In genomic region chr3:108961226-108961625, GRCm38 (mm10) we compare ENCODE assay signal across 11 mouse cellular contexts. TPM values are rescaled to one million over a fixed set of nuclear protein-coding genes. Genes with fewer than 3 reads are reported as not detected.
DNase-seq lines count a peak whose midpoint lies in the region; ATAC-seq and TF ChIP-seq lines count a peak whose summit lies in the region.
"Had no signal": no experiment of that assay in that cellular context is flagged by ENCODE, and none has a peak within 500 bp of the region (broad histone marks: within the 10 kb centered on the region; RNA-seq: fewer than 3 reads in every experiment).

No protein-coding gene starts in this region.

- 0 out of 2 replicates have a peak, but pooled peaks cover 4% of the 10 kb centered on the region for H3K4me1 ChIP-seq in kidney, postnatal 0 days (replicated peaks; ENCODE audit: insufficient read depth, low read length)
- peaks cover 17% of the 10 kb centered on the region for H3K4me1 ChIP-seq in hindbrain, embryonic 14.5 days (replicated peaks; ENCODE audit: control insufficient read depth, insufficient read depth, low read length)
- H3K4me1 ChIP-seq in midbrain, embryonic 16.5 days (ENCODE audit: control insufficient read depth, insufficient read depth, low read length) = peaks cover 17% of the 10 kb centered on the region

- no peak overlapping the region for H3K4me3 ChIP-seq in kidney, postnatal 0 days (replicated peaks; ENCODE audit: low read depth, low read length)
- H3K4me3 ChIP-seq in hindbrain, embryonic 14.5 days (replicated peaks; ENCODE audit: low read length) = peak overlapping the region; percentile 18
- peak overlapping the region; percentile 5 for H3K4me3 ChIP-seq in midbrain, embryonic 16.5 days (ENCODE audit: low read depth, low read length)
- H3K4me3 ChIP-seq: erythroblast, embryonic 14.5 days had no signal

- TF ChIP-seq CTCF in kidney, postnatal 0 days (IDR thresholded peaks at IDR 0.05; ENCODE audit: low read depth) = no peak

- WGBS in kidney, postnatal 0 days = 44% methylated on average over 7 of the region's 7 CpGs
- WGBS in hindbrain, embryonic 14.5 days = 9% methylated on average over 7 of the region's 7 CpGs
- WGBS in midbrain, embryonic 16.5 days = 3% methylated on average over 7 of the region's 7 CpGs

- H3K27ac ChIP-seq in kidney, postnatal 0 days = no peak overlapping the region
- H3K27ac ChIP-seq in hindbrain, embryonic 14.5 days = peak overlapping the region; percentile 85
- peak overlapping the region; percentile 76 for H3K27ac ChIP-seq in midbrain, embryonic 16.5 days (ENCODE audit: low read length)

- no peak overlapping the region for H3K9ac ChIP-seq in kidney, postnatal 0 days (ENCODE audit: low read depth, low read length)
- peak overlapping the region; percentile 60 for H3K9ac ChIP-seq in hindbrain, embryonic 14.5 days
- H3K9ac ChIP-seq in midbrain, embryonic 16.5 days (ENCODE audit: low read depth, low read length) = peak overlapping the region; percentile 49

- H3K27me3 ChIP-seq in kidney, postnatal 0 days (ENCODE audit: insufficient read depth, low read length) = no peaks in the 10 kb centered on the region
- no peaks in the 10 kb centered on the region for H3K27me3 ChIP-seq in hindbrain, embryonic 14.5 days (ENCODE audit: control insufficient read depth, insufficient read depth, low read length)
- no peaks in the 10 kb centered on the region for H3K27me3 ChIP-seq in midbrain, embryonic 16.5 days (ENCODE audit: control insufficient read depth, insufficient read depth, low read depth, low read length)

- no peaks in the 10 kb centered on the region for H3K9me3 ChIP-seq in kidney, postnatal 0 days (replicated peaks; ENCODE audit: low read length)
- H3K9me3 ChIP-seq in hindbrain, embryonic 14.5 days (ENCODE audit: control insufficient read depth, low read length) = no peaks in the 10 kb centered on the region
- H3K9me3 ChIP-seq in midbrain, embryonic 16.5 days (replicated peaks; ENCODE audit: control insufficient read depth, low read length, poor library complexity, severe bottlenecking) = no peaks in the 10 kb centered on the region

- H3K36me3 ChIP-seq in kidney, postnatal 0 days (ENCODE audit: insufficient read depth, low read length) = no peaks in the 10 kb centered on the region
- H3K36me3 ChIP-seq in hindbrain, embryonic 14.5 days (replicated peaks; ENCODE audit: control insufficient read depth, insufficient read depth) = no peaks in the 10 kb centered on the region
- H3K36me3 ChIP-seq in midbrain, embryonic 16.5 days (ENCODE audit: control insufficient read depth, insufficient read depth, low read length) = no peaks in the 10 kb centered on the region

- peak; percentile 28 for DNase-seq in kidney, postnatal 0 days (ENCODE audit: low spot score)
- DNase-seq in kidney, adult 18-20 months = no peak
- DNase-seq in cerebellum, postnatal 10 days = peak; percentile 71 to 73
- DNase-seq in hindbrain, embryonic 14.5 days (ENCODE audit: low spot score) = peak; percentile 68
- no peak for DNase-seq in urinary bladder, postnatal 4 days (ENCODE audit: low spot score in 2 of 2)
- DNase-seq in urinary bladder, adult 18-20 months (ENCODE audit: low spot score in 2 of 2) = no peak

- H3K4me2 ChIP-seq in kidney, postnatal 0 days (ENCODE audit: low read length) = no peak overlapping the region
- peak overlapping the region; percentile 55 for H3K4me2 ChIP-seq in hindbrain, embryonic 14.5 days (replicated peaks)
- peak overlapping the region; percentile 49 for H3K4me2 ChIP-seq in midbrain, embryonic 16.5 days (ENCODE audit: low read length)

- peak; percentile 57; the same call in 1 of the 2 replicates for ATAC-seq in kidney, postnatal 0 days (replicated peaks; ENCODE audit: low FRiP score, low read depth)
- peak; percentile 93 for ATAC-seq in hindbrain, embryonic 14.5 days (ENCODE audit: low FRiP score)
- peak; percentile 95 for ATAC-seq in midbrain, embryonic 16.5 days
- ATAC-seq in monocyte, adult 5-6 weeks (replicated peaks; ENCODE audit: insufficient number of reproducible peaks, low FRiP score, low TSS enrichment, poor library complexity, severe bottlenecking) = no peak

RNA-seq across cellular contexts. Expression of gene Gm9857, which starts 21.0 kb away (rescaled TPM):
- not detected in 2 replicates for polyA plus RNA-seq in kidney, postnatal 0 days (2015; fragmentation: Nextera tagmentation; extraction: Ambion mirVana)
- not detected in 2 replicates for polyA plus RNA-seq in hindbrain, embryonic 14.5 days (2014; fragmentation: Nextera tagmentation; extraction: Ambion mirVana)
- 0.80 TPM in 1 of 2 replicates, not detected in the other for polyA plus RNA-seq in midbrain, embryonic 16.5 days (2015; fragmentation: Nextera tagmentation; extraction: Ambion mirVana)
- total RNA-seq in monocyte, adult 5-6 weeks (2017) = not detected in 3 replicates
- total RNA-seq: MEL had no signal
- polyA plus RNA-seq: erythroblast, embryonic 14.5 days; liver, embryonic 16.5 days had no signal

RNA-seq across cellular contexts. Expression of gene Henmt1, which starts 21.6 kb away (rescaled TPM):
- polyA plus RNA-seq in kidney, postnatal 0 days (2015; fragmentation: Nextera tagmentation; extraction: Ambion mirVana) = 0.29 and 0.42 TPM in 2 replicates
- 2.4 and 3.3 TPM in 2 replicates for polyA plus RNA-seq in hindbrain, embryonic 14.5 days (2014; fragmentation: Nextera tagmentation; extraction: Ambion mirVana)
- polyA plus RNA-seq in midbrain, embryonic 16.5 days (2015; fragmentation: Nextera tagmentation; extraction: Ambion mirVana) = 2.9 and 3.0 TPM in 2 replicates
- not detected in 3 replicates for total RNA-seq in monocyte, adult 5-6 weeks (2017)
- total RNA-seq: MEL had no signal
- polyA plus RNA-seq: erythroblast, embryonic 14.5 days; liver, embryonic 16.5 days had no signal

RNA-seq across cellular contexts. Expression of gene Prpf38b, which starts 49.7 kb away (rescaled TPM):
- polyA plus RNA-seq in kidney, postnatal 0 days (2015; fragmentation: Nextera tagmentation; extraction: Ambion mirVana) = 47.6 and 56.4 TPM in 2 replicates
- 38.1 and 41.8 TPM in 2 replicates for polyA plus RNA-seq in hindbrain, embryonic 14.5 days (2014; fragmentation: Nextera tagmentation; extraction: Ambion mirVana)
- polyA plus RNA-seq in midbrain, embryonic 16.5 days (2015; fragmentation: Nextera tagmentation; extraction: Ambion mirVana) = 54.2 and 56.8 TPM in 2 replicates
- 327 to 440 TPM (median 383 TPM) in 3 replicates for total RNA-seq in monocyte, adult 5-6 weeks (2017)

Comparison
In these comparisons a context has a peak if more than half of its experiments do, and no peak if none do; other contexts are left out.
1. DNase-seq: peak in kidney, postnatal 0 days (single experiment), cerebellum, postnatal 10 days (2 of 2) and hindbrain, embryonic 14.5 days (single experiment); none in kidney, adult 18-20 months (single experiment), urinary bladder, postnatal 4 days (0 of 2) and urinary bladder, adult 18-20 months (0 of 2).